Mouse (Mus musculus) CD4-positive, CD25-positive, alpha-beta regulatory T cell (primary cell): Measurements from ENCODE around the gene Tex28. TPM values are rescaled to one million over a fixed set of nuclear protein-coding genes. Genes with fewer than 3 reads are reported as not detected.

Experiments used
- polyA plus RNA-seq: library from polyadenylated mRNA; unstranded; fragments of 100-300 nt; shearing (Covaris generic); gene quantifications from one replicate; pipeline ENCODE4 v1.2.1, GENCODE M21; 2017

Gene Tex28
- polyA plus RNA-seq, result not detected

GRCm38 (mm10) chrX:74167738-74168137 lies at the start of gene Tex28:
TSS of gene Tex28 (minus strand) at chrX:74167838.

GRCm38 (mm10) chrX:74176959-74177358 lies 9.3 kb upstream of the Tex28 start, which contains the start of gene Tktl1:
TSS of gene Tktl1 (plus strand) at chrX:74177259.

GRCm38 (mm10) chrX:74135263-74135662 lies 32.4 kb downstream of the Tex28 start, which contains the start of gene Mecp2:
TSS of gene Mecp2 (minus strand) at chrX:74135363.

GRCm38 (mm10) chrX:74127164-74127563 lies 40.5 kb downstream of the Tex28 start, which contains the start of gene Opn1mw:
TSS of gene Opn1mw (plus strand) at chrX:74127464.

Other genes with a start within 250 kb of the Tex28 start
- gene Arhgap4, start 246.0 kb downstream of the Tex28 start, polyA plus RNA-seq, result 302 TPM
- gene Naa10, start 245.9 kb downstream of the Tex28 start, polyA plus RNA-seq, result 208 TPM
- gene Renbp, start 237.0 kb downstream of the Tex28 start, polyA plus RNA-seq, result 3.9 TPM
- 45.8 TPM for gene Hcfc1, start 201.5 kb downstream of the Tex28 start, polyA plus RNA-seq
- gene Irak1, start 143.9 kb downstream of the Tex28 start, polyA plus RNA-seq, result 201 TPM
- gene Opn1mw, start 40.4 kb downstream of the Tex28 start, polyA plus RNA-seq, result not detected
- gene Mecp2, start 32.5 kb downstream of the Tex28 start, polyA plus RNA-seq, result 41.3 TPM
- gene Tktl1, start 9.4 kb upstream of the Tex28 start, polyA plus RNA-seq, result 1.2 TPM
- gene Flna, start 82.0 kb upstream of the Tex28 start, polyA plus RNA-seq, result 292 TPM
- 63.2 TPM for gene Emd, start 86.8 kb upstream of the Tex28 start, polyA plus RNA-seq
- 51.2 TPM for gene Rpl10, start 103.0 kb upstream of the Tex28 start, polyA plus RNA-seq
- 152 TPM for gene Taz, start 114.1 kb upstream of the Tex28 start, polyA plus RNA-seq
- 20.1 TPM for gene Dnase1l1, start 114.5 kb upstream of the Tex28 start, polyA plus RNA-seq
- 159 TPM for gene Atp6ap1, start 129.3 kb upstream of the Tex28 start, polyA plus RNA-seq
- 326 TPM for gene Gdi1, start 137.2 kb upstream of the Tex28 start, polyA plus RNA-seq
- 77.1 TPM for gene Fam50a, start 145.2 kb upstream of the Tex28 start, polyA plus RNA-seq
- 6.1 TPM for gene Plxna3, start 161.2 kb upstream of the Tex28 start, polyA plus RNA-seq
- gene Lage3, start 185.8 kb upstream of the Tex28 start, polyA plus RNA-seq, result 54.8 TPM
- 66.6 TPM for gene Ubl4a, start 205.4 kb upstream of the Tex28 start, polyA plus RNA-seq
- 42.3 TPM for gene Slc10a3, start 205.5 kb upstream of the Tex28 start, polyA plus RNA-seq
- 38.5 TPM for gene Fam3a, start 225.4 kb upstream of the Tex28 start, polyA plus RNA-seq
- gene Ikbkg, start 225.5 kb upstream of the Tex28 start, polyA plus RNA-seq, result 44.6 TPM